Mouse (Mus musculus): Measurements from ENCODE around the gene Tnks1bp1.

- TF ChIP-seq POLR2A (IDR thresholded peaks at IDR 0.05; ENCODE audit: extremely low read depth, insufficient read depth, low read length): no peak
- no peak for TF ChIP-seq CTCF (IDR thresholded peaks at IDR 0.05; ENCODE audit: extremely low read depth, insufficient read depth, low read length)
Measured at GRCm38 (mm10) chr2:85110288-85110875, 62.6 kb downstream of the Tnks1bp1 start.

Data from cortical plate, adult 2 months (tissue).